Mouse (Mus musculus) erythroblast, embryonic 14.5 days (primary cell): ENCODE measurements around the gene Lhx6.

Experiments used
- GATA1 ChIP-seq: IDR thresholded peaks from 2 replicates; pipeline ENCODE4 v1.6.1; 2012; ENCODE audit warnings: low read length, inconsistent platforms, mixed read lengths
- TAL1 ChIP-seq: IDR thresholded peaks from 3 replicates; pipeline ENCODE4 v1.6.1; 2012; ENCODE audit warnings: low read length, inconsistent platforms, mixed read lengths

GRCm38 (mm10) chr2:36075210-36075609, 30.0 kb downstream of the Lhx6 start:
- TF ChIP-seq TAL1 (no peak), GATA1 (no peak)
